Mouse (Mus musculus) frontal cortex, postnatal 10 days (tissue): ENCODE measurements at regions not wholly inside any gene's neighbourhood (a gene's known extent, or its start where the extent isn't known, plus 50 kb on each side); places are given as distances from the start of the nearest gene placed in this dataset.

Source experiments
- DNase-seq, 2 experiments: peaks; one replicate each; pipeline ENCODE4 v3.0.0; 2022; ENCODE audit warnings: low spot score in 2 of 2, mixed read lengths in 1 of 2

GRCm38 (mm10) chr16:74462436-74462835 is 50.8 kb upstream of the Robo2 start:
- DNase-seq, result no peak
